Mouse (Mus musculus): ENCODE results near the gene Mrpl53. TPM values are rescaled to one million over a fixed set of nuclear protein-coding genes. Genes with fewer than 3 reads are reported as not detected.

The Mrpl53 gene
- polyA plus RNA-seq, 1 experiment from 2014 or later, result 105 TPM

DNA sequence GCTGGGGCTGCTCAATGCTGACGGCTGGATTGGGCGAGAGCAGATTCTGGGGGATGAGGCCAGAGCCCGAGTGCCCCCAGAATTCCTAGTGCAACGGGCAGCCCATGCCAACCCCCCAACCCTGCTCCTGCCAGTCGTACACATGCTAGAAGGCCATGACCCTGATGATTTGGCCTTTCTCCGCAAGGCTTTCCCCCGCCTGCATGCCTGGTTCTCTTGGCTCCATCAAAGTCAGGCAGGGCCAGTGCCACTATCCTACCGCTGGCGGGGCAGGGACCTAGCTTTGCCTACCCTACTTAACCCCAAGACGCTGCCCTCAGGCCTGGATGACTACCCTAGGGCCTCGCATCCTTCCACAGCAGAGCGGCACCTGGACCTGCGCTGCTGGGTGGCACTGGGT lies 8.8 kb downstream of the Mrpl53 start:
- Histone ChIP-seq H3K27me3 (replicated peaks) (no peaks in the 10 kb centered on the region), H3K4me1 (peaks cover 74% of the 10 kb centered on the region), H3K9me3 (replicated peaks) (no peaks in the 10 kb centered on the region), H3K9ac (no peak overlapping the region), H3K4me2 (peak overlapping the region; percentile 95; the same call in 1 of the 2 replicates), H3K27ac (0 out of 2 replicates have a peak overlapping the region, but pooled peaks have one; percentile 42), H3K36me3 (peaks cover 33% of the 10 kb centered on the region), H3K4me3 (no peak overlapping the region)
- ATAC-seq, result no peak
- 85% methylated on average over 13 of the region's 13 CpGs for WGBS (ENCODE audit: insufficient replicate concordance)

DNA sequence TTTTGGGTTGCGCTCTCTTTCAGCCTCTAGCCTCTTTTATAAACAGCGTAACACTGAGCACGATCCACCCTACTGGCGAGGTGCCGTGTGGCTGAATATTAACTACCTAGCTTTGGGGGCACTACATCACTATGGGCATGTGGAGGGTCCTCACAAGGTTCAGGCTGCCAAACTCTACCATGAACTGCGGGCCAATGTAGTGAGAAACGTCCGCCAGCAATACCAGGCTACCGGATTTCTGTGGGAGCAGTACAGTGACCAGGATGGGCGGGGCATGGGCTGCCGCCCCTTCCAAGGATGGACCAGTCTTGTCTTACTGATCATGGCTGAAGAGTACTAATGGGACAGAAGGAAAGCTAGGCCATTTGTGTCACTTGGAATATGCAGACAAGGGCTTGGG lies 9.5 kb downstream of the Mrpl53 start:
- Histone ChIP-seq H3K4me1 (peaks cover 80% of the 10 kb centered on the region), H3K4me2 (no peak overlapping the region), H3K4me3 (no peak overlapping the region), H3K27ac (peak overlapping the region; percentile 0; the same call in 1 of the 2 replicates), H3K9me3 (replicated peaks) (no peaks in the 10 kb centered on the region), H3K27me3 (replicated peaks) (no peaks in the 10 kb centered on the region), H3K9ac (no peak overlapping the region), H3K36me3 (peaks cover 38% of the 10 kb centered on the region)
- 79% methylated on average over 11 of the region's 11 CpGs for whole genome bisulfite sequencing (ENCODE audit: insufficient replicate concordance)
- no peak for ATAC-seq

DNA sequence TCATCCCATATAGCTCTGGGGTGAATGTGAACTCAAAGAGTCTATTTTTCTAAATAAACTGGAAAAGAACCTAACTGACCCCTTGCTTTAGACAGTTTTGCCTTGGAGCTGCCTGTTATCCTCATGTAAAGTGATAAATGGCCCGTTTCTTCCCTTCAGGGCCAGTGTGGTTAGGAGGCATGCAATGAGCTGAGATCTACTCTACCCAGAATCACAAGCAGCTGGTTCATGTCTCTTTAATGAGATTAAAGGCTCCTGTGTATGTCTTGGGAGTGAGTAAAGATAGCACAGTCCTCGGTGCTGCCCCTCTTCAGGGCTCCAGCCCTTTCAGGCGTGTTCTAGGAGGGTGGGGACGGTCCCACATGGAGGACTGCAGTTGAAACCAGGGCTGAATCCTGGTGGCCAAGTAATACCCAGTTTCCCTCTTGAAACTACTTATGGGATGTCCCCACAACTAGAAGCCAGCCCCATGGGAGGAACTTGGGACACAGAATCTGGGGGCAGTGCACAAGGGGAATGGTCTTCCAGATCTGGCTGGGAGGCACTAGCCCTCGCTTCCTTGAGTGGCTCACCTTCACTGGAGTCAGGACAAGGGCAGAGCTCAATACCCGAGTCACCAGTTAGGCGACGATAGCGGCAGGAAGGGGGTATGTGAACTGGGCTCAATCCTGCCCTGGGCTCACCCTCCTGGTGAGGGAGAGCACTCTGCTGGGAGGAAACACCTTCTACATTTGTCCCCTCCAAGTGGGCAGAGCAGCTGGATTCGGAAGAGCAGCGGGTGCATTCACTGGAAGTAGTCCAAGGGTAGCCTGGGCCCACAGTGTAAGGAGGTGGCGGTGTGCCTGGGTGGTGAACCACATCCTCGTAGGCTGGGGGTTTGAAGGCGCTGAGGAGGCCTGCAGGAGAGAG lies 10.2 kb downstream of the Mrpl53 start:
- Histone ChIP-seq H3K27ac (peak overlapping the region; percentile 96), H3K9ac (peak overlapping the region; percentile 88; the same call in 1 of the 2 replicates), H3K4me2 (peak overlapping the region; percentile 95), H3K27me3 (replicated peaks) (no peaks in the 10 kb centered on the region), H3K4me3 (0 out of 2 replicates have a peak overlapping the region, but pooled peaks have one; percentile 74), H3K36me3 (peaks cover 42% of the 10 kb centered on the region), H3K9me3 (replicated peaks) (no peaks in the 10 kb centered on the region), H3K4me1 (peaks cover 80% of the 10 kb centered on the region)
- WGBS (ENCODE audit: insufficient replicate concordance), result 67% methylated on average over 14 of the region's 14 CpGs
- no peak for ATAC-seq

DNA sequence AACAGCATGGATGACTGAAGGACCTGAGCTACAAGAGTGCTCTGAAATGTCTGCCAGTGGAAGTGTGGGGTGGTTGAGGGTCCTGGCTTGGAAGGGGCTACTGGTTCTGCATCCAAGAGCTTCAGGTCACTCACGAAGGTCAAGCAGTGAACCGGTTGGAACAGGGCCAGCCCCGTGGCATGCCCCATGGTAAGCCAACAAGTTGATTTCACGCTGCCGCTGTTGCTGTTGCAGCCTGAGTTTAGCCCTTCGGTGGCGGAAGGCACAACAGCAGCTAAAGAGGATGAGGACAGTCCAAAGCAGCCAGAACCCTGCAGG lies 10.9 kb downstream of the Mrpl53 start:
- Histone ChIP-seq H3K4me2 (peak overlapping the region; percentile 95), H3K4me1 (peaks cover 79% of the 10 kb centered on the region), H3K9ac (peak overlapping the region; percentile 88), H3K27me3 (replicated peaks) (no peaks in the 10 kb centered on the region), H3K9me3 (replicated peaks) (no peaks in the 10 kb centered on the region), H3K4me3 (peak overlapping the region; percentile 74), H3K36me3 (peaks cover 42% of the 10 kb centered on the region), H3K27ac (peak overlapping the region; percentile 96)
- WGBS (ENCODE audit: insufficient replicate concordance), result 77% methylated on average over 7 of the region's 7 CpGs
- ATAC-seq, result no peak

DNA sequence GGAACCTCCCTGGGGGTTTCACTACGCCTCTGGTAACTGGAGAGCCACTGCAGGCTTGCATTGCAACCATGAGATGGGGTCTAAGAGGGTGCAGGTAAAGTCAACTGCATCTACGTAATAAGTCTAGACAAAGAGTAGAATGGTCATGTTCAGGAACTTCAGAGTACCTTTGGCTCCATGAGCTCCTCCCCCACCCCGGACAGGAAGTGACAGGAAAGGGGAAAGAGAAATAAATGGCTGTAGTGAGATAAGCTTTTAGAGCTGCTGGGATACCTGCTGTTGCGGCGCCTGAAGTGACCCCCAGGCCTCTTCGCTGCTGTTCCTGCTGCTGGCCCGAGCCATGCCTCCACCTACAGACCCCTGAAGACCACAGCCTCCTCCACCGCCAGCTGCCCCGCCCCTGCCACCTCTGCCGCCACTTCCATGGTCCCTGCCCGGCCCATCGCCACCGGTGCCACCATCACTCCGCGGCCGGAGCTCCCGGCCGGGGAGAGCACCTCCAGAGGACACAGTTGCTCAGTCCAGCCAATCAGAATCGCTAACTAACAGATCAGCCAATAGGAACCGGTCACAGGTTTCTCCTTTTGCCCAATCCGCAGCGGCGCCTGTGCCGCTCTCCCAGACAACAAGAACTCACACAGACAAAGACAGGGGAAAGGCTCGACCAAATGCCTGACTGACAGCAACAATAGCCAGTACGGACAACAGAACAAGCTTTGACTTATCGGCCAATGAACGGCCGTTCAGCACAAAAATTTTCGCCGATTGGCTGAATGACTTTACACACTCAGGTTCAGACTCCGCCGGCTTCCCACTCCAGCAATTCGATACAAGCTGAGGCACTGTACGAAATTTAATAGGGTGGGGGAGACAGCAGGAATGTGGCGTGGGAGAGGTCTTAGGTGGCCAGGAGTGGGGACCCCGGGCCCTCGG lies 12.4 kb downstream of the Mrpl53 start, which contains the start of gene Wbp1:
TSS of gene Wbp1 (minus strand) at position 630 of the 933 bp plus-strand sequence.
- ATAC-seq, result peak; percentile 90
- H3K9ac ChIP-seq, result peak within 1 kb of the TSS; percentile 88
- peaks cover 42% of the 10 kb centered on the region for H3K36me3 ChIP-seq
- peak within 1 kb of the TSS; percentile 74 for H3K4me3 ChIP-seq
- H3K27me3 ChIP-seq (replicated peaks), result no peaks in the 10 kb centered on the region
- H3K27ac ChIP-seq, result peak within 1 kb of the TSS; percentile 96
- peaks cover 78% of the 10 kb centered on the region for H3K4me1 ChIP-seq
- H3K9me3 ChIP-seq (replicated peaks), result no peaks in the 10 kb centered on the region
- peak within 1 kb of the TSS; percentile 95 for H3K4me2 ChIP-seq
- under 1% methylated on average over 38 of the region's 38 CpGs for WGBS (ENCODE audit: insufficient replicate concordance)

DNA sequence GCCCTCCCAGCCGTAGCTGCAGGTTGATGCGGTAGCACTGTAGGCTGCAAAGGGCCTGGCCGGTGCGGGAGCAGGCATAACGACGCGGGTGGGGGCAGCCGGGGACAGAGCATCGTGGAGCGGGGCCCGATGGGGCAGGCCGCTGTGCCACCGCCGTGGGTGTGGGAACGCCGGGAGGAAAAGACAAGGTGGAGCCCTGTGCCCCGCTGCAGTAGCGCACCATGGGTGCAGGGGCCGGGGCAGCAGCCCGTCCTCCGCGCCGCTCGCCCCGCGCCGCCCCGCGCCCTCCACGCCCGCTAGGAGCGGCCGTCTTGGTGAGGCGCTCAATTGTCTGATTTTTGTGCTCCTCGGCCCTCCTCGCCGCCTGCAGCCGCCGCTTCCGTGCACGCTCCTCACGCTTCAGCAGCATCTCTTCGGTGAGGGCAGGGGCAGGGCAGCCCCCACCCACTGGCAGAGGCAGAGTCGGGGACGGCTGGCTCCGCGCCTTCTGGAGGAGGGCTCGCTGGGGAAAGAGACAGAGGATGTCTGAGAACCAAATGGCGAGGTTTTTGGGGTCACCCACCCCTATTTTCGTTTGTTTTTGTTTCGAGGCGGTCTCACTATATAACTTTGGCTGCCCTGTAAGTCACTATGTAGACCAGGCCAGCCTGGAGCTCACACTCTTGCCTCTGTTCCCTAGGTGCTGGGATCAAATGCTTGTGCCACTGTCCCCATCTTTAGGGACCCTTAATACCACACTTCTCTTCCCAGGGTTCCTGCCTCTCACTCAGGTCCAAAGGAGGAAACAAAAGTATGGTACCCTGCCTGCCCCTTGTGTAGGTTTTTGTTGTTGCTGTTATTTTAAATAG lies 13.2 kb downstream of the Mrpl53 start:
- Histone ChIP-seq H3K4me2 (peak overlapping the region; percentile 95), H3K27ac (peak overlapping the region; percentile 96), H3K9ac (peak overlapping the region; percentile 88), H3K9me3 (replicated peaks) (no peaks in the 10 kb centered on the region), H3K27me3 (replicated peaks) (no peaks in the 10 kb centered on the region), H3K36me3 (peaks cover 36% of the 10 kb centered on the region), H3K4me3 (peak overlapping the region; percentile 74), H3K4me1 (peaks cover 69% of the 10 kb centered on the region)
- WGBS (ENCODE audit: insufficient replicate concordance), result 2% methylated on average over 52 of the region's 52 CpGs
- ATAC-seq, result peak; percentile 40

DNA sequence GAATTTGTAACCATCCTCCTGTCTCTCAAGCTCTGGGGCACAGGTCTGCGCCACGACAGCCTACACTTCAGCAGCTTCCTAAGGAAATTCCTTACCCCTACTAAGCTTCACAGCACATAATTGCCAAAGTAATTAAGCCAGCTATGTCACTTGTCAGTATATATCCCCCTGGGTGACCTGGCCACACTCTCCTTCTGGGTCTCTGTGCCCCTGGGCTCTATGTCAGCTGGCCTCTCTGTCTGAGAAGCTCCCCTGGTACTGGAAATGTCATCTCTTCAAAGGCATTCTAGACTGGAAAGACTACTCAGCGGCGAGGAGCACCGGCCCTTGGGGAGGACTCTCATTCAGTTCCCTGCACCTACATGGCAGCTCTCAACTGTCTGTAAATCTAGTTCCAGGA lies 14.1 kb downstream of the Mrpl53 start:
- H3K27me3 ChIP-seq (replicated peaks), result no peaks in the 10 kb centered on the region
- no peaks in the 10 kb centered on the region for H3K9me3 ChIP-seq (replicated peaks)
- H3K4me3 ChIP-seq, result peak overlapping the region; percentile 74
- peak overlapping the region; percentile 88; the same call in 1 of the 2 replicates for H3K9ac ChIP-seq
- ATAC-seq, result no peak
- no peak overlapping the region; the same call in 1 of the 2 replicates for H3K27ac ChIP-seq
- H3K4me1 ChIP-seq, result peaks cover 60% of the 10 kb centered on the region
- WGBS (ENCODE audit: insufficient replicate concordance), result 92% methylated on average over 5 of the region's 5 CpGs
- H3K36me3 ChIP-seq, result peaks cover 27% of the 10 kb centered on the region
- peak overlapping the region; percentile 95 for H3K4me2 ChIP-seq

DNA sequence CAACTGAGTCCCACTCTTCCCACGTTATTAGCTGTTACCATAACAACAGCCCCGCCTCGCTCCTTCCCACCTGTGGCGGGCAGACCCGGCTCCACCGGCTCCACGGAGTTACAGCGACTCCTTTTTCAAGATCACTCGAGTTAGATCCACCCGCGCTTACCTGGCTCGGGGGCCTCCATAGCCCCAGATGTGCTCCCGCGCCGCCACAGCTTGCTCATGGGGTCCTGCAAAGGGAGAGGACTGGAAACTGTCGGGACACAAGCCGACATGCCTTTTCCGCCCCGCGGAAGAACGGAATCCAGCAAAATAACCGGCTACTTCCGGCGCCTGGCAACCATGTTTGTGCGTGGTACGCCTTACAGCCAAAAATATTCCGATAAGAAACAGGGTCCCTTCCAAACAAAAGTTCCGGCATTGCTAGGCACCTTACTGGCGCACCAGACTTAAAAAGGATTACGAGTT lies 16.0 kb downstream of the Mrpl53 start:
- peaks cover 43% of the 10 kb centered on the region for H3K4me1 ChIP-seq
- H3K9ac ChIP-seq, result peak overlapping the region; percentile 87
- H3K4me2 ChIP-seq, result peak overlapping the region; percentile 93
- no peaks in the 10 kb centered on the region for H3K9me3 ChIP-seq (replicated peaks)
- no peaks in the 10 kb centered on the region for H3K27me3 ChIP-seq (replicated peaks)
- H3K36me3 ChIP-seq, result peaks cover 9% of the 10 kb centered on the region
- under 1% methylated on average over 30 of the region's 30 CpGs for whole genome bisulfite sequencing (ENCODE audit: insufficient replicate concordance)
- H3K4me3 ChIP-seq, result peak overlapping the region; percentile 87
- ATAC-seq, result peak; percentile 9; the same call in 1 of the 2 replicates
- H3K27ac ChIP-seq, result peak overlapping the region; percentile 89

DNA sequence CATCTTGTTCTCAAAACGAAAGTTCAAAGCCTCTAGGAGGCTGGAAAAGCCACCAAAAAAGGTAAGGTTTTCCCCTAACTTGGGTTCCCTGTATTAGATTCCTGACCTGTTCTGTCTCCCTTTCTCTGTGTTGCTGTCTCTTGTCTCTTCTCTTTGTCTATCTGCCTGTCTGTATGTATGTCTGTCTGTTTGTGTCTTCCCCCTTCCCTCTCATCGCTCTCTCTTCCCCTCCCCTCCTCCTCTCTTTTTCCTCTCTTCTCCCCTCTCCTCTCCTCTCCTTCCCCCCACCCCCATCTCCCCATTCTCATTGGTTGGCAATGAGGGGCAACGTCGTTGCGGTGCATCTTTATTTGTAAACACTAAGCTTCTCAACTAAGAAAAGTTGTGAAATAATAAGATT lies 16.5 kb downstream of the Mrpl53 start, which contains the start of gene Ino80b:
TSS of gene Ino80b (minus strand) at position 101 of the 400 bp plus-strand sequence.
- Histone ChIP-seq H3K27me3 (replicated peaks) (no peaks in the 10 kb centered on the region), H3K9ac (peak within 1 kb of the TSS; percentile 87), H3K4me1 (peaks cover 38% of the 10 kb centered on the region), H3K36me3 (peaks cover 9% of the 10 kb centered on the region), H3K9me3 (replicated peaks) (no peaks in the 10 kb centered on the region), H3K27ac (peak within 1 kb of the TSS; percentile 89), H3K4me2 (peak within 1 kb of the TSS; percentile 93), H3K4me3 (peak within 1 kb of the TSS; percentile 87)
- WGBS (ENCODE audit: insufficient replicate concordance), result 30% methylated on average over 5 of the region's 5 CpGs
- no peak for ATAC-seq

DNA sequence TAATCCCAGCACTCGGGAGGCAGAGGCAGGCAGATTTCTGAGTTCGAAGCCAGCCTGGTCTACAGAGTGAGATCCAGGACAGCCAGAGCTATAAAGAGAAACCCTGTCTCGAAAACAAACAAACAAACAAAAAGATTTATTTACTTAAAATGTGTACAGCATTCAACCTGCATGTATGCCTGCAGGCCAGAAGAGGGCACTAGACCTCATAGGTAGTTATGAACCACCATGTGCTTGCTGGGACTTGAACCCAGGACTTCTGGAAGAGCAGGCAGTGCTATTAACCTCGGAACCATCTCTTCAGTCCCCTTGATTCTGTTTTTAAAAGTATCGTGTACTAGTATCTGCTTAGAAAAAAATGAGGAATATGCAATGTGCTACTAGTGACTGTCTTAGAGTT lies 18.6 kb downstream of the Mrpl53 start:
- 81% methylated on average over 5 of the region's 5 CpGs for WGBS (ENCODE audit: insufficient replicate concordance)
- no peak overlapping the region for H3K27ac ChIP-seq
- H3K9ac ChIP-seq, result no peak overlapping the region
- peaks cover 9% of the 10 kb centered on the region for H3K36me3 ChIP-seq
- no peaks in the 10 kb centered on the region for H3K9me3 ChIP-seq (replicated peaks)
- H3K4me3 ChIP-seq, result no peak overlapping the region
- peaks cover 36% of the 10 kb centered on the region for H3K4me1 ChIP-seq
- no peak overlapping the region for H3K4me2 ChIP-seq
- ATAC-seq, result no peak
- no peaks in the 10 kb centered on the region for H3K27me3 ChIP-seq (replicated peaks)
